Mouse (Mus musculus): ENCODE measurements around the gene Fndc10. TPM values are rescaled to one million over a fixed set of nuclear protein-coding genes. Genes with fewer than 3 reads are reported as not detected.
A peak's percentile ranks its signal among the peaks of the same experiment; 100 is the strongest.
"Not testable (repeated sequence)": the region's sequence is repeated elsewhere in the genome, so short reads cannot be mapped to it uniquely, and the experiment has no call there.

The Fndc10 gene
- 0.78 and 1.7 TPM in 2 replicates for polyA plus RNA-seq (2016; fragmentation: Nextera tagmentation; extraction: Ambion mirVana)

GRCm38 (mm10) chr4:155694111-155694481 is at the start of gene Fndc10:
Fndc10 (plus strand) TSS chr4:155694342.
- Histone ChIP-seq H3K36me3 (no peaks in the 10 kb centered on the region), H3K9me3 (no peaks in the 10 kb centered on the region), H3K27me3 (ENCODE audit: insufficient read depth, poor library complexity, severe bottlenecking) (peaks cover 53% of the 10 kb centered on the region), H3K27ac (peak within 1 kb of the TSS; percentile 86), H3K4me3 (peak within 1 kb of the TSS; percentile 79), H3K4me1 (peaks cover 27% of the 10 kb centered on the region)
- 2% methylated on average over 47 of the region's 47 CpGs for WGBS
- no peak for DNase-seq (ENCODE audit: low spot score)

DNA sequence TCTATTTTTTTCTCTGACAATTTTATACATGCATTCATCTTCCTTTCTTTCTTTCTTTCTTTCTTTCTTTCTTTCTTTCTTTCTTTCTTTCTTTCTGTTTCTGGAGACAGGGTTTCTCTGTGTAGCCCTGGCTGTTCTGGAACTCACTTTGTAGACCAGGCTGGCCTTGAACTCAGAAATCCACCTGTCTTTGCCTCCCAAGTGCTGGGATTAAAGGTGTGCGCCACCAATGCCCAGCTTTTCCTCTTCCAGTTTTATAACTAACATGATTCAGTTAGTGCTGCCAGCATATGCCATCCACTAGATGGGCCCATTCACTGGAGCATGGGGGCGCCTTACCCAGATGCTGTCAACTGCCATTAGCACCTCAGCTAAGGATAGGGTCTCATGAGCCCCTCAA is 48.8 kb upstream of the Fndc10 start, which contains the start of gene Gm10563:
TSS of gene Gm10563 (minus strand) at position 101 of the 400 bp plus-strand sequence.
- WGBS = 93% methylated on average over 2 of the region's 2 CpGs
- H3K36me3 ChIP-seq = peaks cover 89% of the 10 kb centered on the region
- DNase-seq (ENCODE audit: low spot score); H3K4me3 ChIP-seq; H3K27me3 ChIP-seq (ENCODE audit: insufficient read depth, poor library complexity, severe bottlenecking); H3K9me3 ChIP-seq; H3K4me1 ChIP-seq; H3K27ac ChIP-seq: not testable (repeated sequence)

DNA sequence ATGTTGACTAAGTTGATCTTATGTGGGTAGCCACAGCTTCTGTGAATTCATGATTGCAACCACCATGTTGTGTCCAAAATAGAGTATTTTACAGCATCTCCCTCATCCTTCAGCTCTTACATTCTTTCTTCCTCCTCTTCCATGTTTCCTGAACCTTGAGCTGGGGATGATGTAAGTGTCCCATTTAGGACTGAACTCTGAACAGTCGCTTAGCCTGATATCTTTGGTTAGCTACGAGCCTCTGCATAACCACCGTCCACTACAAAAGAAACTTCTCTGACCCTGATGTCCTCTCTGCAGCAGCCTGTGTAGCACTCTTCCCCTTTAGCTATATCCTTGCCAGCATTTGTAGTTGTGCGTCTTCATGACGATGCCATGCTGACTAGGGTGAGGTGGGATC is 48.4 kb upstream of the Fndc10 start:
- no peak overlapping the region for H3K4me3 ChIP-seq
- H3K4me1 ChIP-seq = peaks cover 2% of the 10 kb centered on the region
- 89% methylated on average over 5 of the region's 5 CpGs for WGBS
- 0 out of 2 replicates have a peak, but pooled peaks cover 2% of the 10 kb centered on the region for H3K27me3 ChIP-seq (ENCODE audit: insufficient read depth, poor library complexity, severe bottlenecking)
- no peak overlapping the region for H3K27ac ChIP-seq
- H3K9me3 ChIP-seq = no peaks in the 10 kb centered on the region
- peaks cover 89% of the 10 kb centered on the region for H3K36me3 ChIP-seq
- no peak for DNase-seq (ENCODE audit: low spot score)

GRCm38 (mm10) chr4:155649355-155649754 is 44.8 kb upstream of the Fndc10 start:
- Histone ChIP-seq H3K9me3 (no peaks in the 10 kb centered on the region), H3K36me3 (peaks cover 64% of the 10 kb centered on the region), H3K27ac (no peak overlapping the region), H3K4me3 (no peak overlapping the region), H3K4me1 (peaks cover 39% of the 10 kb centered on the region), H3K27me3 (ENCODE audit: insufficient read depth, poor library complexity, severe bottlenecking) (peaks cover 32% of the 10 kb centered on the region)
- 91% methylated on average over 11 of the region's 11 CpGs for WGBS
- no peak for DNase-seq (ENCODE audit: low spot score)

DNA sequence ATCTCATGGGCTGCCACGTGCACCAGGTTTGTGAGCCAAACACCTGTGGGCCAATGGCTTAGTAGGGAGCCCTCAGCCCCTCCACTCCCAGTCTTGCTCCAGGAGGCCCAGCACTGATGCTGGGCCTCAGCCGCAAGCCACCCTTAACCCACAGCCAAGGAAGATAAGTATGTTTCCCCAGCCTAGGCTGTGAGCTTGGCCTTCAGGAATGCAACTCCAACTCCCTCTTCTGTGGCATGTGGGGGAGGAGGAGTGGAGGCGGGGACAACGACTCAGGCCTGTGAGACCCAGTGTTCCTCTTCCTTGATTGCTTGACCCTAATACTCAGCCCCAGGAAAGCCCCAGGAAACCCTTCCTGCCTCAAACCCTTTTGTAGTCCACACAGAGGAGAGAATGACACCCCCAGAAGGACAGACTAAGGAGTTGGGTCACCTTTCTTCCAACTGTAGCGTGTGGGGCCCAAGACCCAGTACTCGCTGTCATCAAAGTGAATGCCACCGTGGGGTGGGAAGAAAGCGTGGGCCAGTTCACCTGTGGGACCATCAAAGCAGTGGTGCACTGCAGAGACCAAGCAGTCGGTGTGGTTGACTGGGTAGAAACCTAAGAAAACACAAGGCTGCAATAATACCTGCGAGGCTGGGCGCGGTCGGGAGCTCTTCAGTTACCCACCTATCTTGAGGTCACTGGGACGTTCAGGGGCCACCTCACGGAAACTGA is 42.4 kb upstream of the Fndc10 start:
- peak; percentile 92 for DNase-seq (ENCODE audit: low spot score)
- 48% methylated on average over 15 of the region's 15 CpGs for WGBS

DNA sequence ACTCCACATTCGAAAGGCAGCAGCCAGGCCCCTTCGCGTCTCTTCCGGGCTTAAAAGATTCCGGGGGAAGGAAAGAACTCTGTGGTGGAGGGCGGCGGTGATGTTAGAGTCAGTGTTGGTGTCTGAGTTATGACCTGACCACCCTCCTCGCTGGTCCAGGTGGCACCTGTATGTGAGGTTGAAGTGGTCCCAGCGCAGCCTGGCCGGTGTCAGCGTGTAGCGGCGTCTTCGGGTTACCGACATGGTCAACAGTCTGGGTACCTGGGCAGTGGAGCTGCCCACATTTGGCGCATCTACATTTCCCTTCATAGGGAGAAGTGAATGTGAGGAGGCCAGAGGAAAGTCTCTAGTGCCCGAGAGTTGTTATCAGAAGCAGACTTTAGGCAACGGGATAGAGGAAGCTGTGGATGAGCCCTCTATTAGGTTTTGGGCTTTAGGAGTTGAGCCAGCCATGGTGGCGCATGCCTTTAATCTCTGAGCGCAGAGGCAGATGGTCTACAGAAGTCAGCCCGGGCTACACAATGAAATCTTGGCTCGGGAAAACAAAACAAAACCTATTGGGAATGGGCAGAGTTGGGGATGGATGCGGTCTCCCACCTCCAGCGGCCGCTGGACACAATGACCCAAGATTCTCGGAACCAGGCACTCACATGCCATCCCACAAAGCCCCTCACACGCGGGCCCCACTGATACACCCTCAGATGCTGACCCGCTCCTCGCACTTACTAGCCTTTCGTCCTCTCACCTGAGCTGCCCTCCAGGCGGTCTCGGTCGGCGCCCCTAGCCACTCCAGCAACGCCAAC is 41.7 kb upstream of the Fndc10 start:
- Histone ChIP-seq H3K36me3 (peaks cover 60% of the 10 kb centered on the region), H3K9me3 (no peaks in the 10 kb centered on the region), H3K27me3 (ENCODE audit: insufficient read depth, poor library complexity, severe bottlenecking) (peaks cover 63% of the 10 kb centered on the region), H3K4me3 (peak overlapping the region; percentile 72), H3K27ac (peak overlapping the region; percentile 89), H3K4me1 (peaks cover 51% of the 10 kb centered on the region)
- 23% methylated on average over 36 of the region's 36 CpGs for WGBS
- no peak for DNase-seq (ENCODE audit: low spot score)

More for the DNA sequence above, 42.4 kb upstream of the Fndc10 start:
- H3K9me3 ChIP-seq = no peaks in the 10 kb centered on the region
- H3K4me1 ChIP-seq = peaks cover 51% of the 10 kb centered on the region
- H3K27ac ChIP-seq = peak overlapping the region; percentile 89
- peak overlapping the region; percentile 72 for H3K4me3 ChIP-seq
- peaks cover 59% of the 10 kb centered on the region for H3K36me3 ChIP-seq
- H3K27me3 ChIP-seq (ENCODE audit: insufficient read depth, poor library complexity, severe bottlenecking) = peaks cover 56% of the 10 kb centered on the region

- Histone ChIP-seq H3K4me3 (peak within 1 kb of the TSS; percentile 72), H3K27ac (peak within 1 kb of the TSS; percentile 89), H3K9me3 (no peaks in the 10 kb centered on the region), H3K4me1 (peaks cover 54% of the 10 kb centered on the region), H3K36me3 (peaks cover 59% of the 10 kb centered on the region), H3K27me3 (ENCODE audit: insufficient read depth, poor library complexity, severe bottlenecking) (peaks cover 65% of the 10 kb centered on the region)
- DNase-seq (ENCODE audit: low spot score) = peak; percentile 83
- WGBS = under 1% methylated on average over 33 of the region's 33 CpGs
Measured at GRCm38 (mm10) chr4:155653086-155653450, 41.1 kb upstream of the Fndc10 start, which contains the start of gene Mmp23. Mmp23 (minus strand) TSS chr4:155653384.

- Histone ChIP-seq H3K36me3 (peaks cover 56% of the 10 kb centered on the region), H3K4me1 (peaks cover 54% of the 10 kb centered on the region), H3K27ac (peak overlapping the region; percentile 89), H3K9me3 (no peaks in the 10 kb centered on the region), H3K4me3 (peak overlapping the region; percentile 72), H3K27me3 (ENCODE audit: insufficient read depth, poor library complexity, severe bottlenecking) (peaks cover 65% of the 10 kb centered on the region)
- no peak for DNase-seq (ENCODE audit: low spot score)
- 1% methylated on average over 31 of the region's 31 CpGs for WGBS
Measured at GRCm38 (mm10) chr4:155653451-155654182, 40.5 kb upstream of the Fndc10 start.

- H3K4me3 ChIP-seq = peak overlapping the region; percentile 72
- H3K9me3 ChIP-seq = no peaks in the 10 kb centered on the region
- no peak for DNase-seq (ENCODE audit: low spot score)
- H3K27ac ChIP-seq = peak overlapping the region; percentile 89
- peaks cover 57% of the 10 kb centered on the region for H3K4me1 ChIP-seq
- WGBS = 2% methylated on average over 6 of the region's 6 CpGs
- H3K27me3 ChIP-seq (ENCODE audit: insufficient read depth, poor library complexity, severe bottlenecking) = peaks cover 68% of the 10 kb centered on the region
- H3K36me3 ChIP-seq = peaks cover 54% of the 10 kb centered on the region
Measured at GRCm38 (mm10) chr4:155654183-155654455, 40.0 kb upstream of the Fndc10 start.

DNA sequence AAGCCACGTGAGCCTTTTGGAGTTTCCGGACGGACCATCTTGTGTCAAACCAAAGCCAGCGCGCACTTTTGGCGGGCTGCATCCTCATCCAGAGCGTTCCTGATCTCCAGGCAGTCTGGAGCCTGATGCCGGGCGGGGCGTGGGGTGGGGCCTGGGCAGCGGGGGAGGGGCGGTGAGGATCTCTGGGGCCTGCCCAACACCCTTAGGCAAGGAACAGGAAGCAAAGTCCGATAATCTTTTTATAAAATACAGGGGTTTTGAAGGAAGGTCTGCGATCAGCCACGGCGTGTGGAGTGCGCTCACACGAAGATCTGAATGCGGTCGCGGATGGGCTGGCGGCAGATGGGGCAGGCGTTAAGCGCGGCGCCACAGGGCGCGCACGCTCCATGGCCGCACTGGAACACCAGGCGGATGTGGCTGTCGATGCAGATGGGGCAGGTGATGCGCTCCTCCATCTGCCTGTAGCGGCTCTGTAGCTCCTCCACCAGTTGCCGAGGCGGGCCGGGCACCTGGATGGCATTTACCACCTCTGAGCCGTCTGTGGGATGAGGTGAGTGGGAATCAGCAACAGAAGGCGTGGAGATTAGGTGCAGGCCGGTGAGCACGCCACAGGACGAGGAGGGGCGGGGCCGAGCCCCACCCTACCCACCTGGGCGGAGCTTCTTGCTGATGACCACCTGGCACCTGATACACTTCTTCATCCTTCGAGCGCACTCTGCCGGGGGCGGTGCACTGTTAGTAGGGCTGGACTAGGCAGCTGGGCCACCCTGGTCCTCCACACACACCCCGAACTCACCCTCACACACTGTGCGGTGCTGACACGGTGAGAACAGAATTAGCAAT is 39.5 kb upstream of the Fndc10 start:
- peaks cover 52% of the 10 kb centered on the region for H3K36me3 ChIP-seq
- DNase-seq (ENCODE audit: low spot score) = peak; percentile 86
- H3K27ac ChIP-seq = peak overlapping the region; percentile 89
- H3K9me3 ChIP-seq = no peaks in the 10 kb centered on the region
- peaks cover 62% of the 10 kb centered on the region for H3K4me1 ChIP-seq
- under 1% methylated on average over 52 of the region's 52 CpGs for WGBS
- peaks cover 68% of the 10 kb centered on the region for H3K27me3 ChIP-seq (ENCODE audit: insufficient read depth, poor library complexity, severe bottlenecking)
- peak overlapping the region; percentile 72 for H3K4me3 ChIP-seq

DNA sequence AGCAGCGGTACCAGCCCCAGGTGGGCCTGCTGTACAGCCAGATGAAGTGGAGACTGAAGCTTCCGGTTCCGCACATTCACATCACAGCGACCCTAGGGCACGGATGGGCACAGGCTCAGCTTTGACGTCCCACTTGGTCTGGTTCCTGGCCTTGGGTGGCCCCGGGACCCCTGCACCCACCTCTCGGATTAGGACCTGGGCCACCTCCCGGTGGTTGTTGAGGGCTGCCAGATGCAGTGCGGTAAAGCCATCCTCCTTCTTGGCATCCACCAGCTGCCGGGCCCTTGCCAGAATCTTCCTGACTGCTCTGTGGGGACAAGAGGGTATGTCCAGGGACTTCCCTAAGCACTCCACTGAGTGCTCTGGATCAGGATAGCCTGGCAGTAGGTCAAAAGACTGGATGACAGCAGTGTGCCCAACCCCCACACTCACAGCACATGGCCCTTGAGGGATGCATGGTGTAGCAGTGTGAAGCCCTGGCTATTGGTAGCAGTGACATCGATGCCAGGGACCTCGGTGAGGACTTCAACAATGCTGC is 37.9 kb upstream of the Fndc10 start:
- Histone ChIP-seq H3K4me3 (no peak overlapping the region), H3K9me3 (no peaks in the 10 kb centered on the region), H3K4me1 (peaks cover 64% of the 10 kb centered on the region), H3K27ac (no peak overlapping the region), H3K27me3 (ENCODE audit: insufficient read depth, poor library complexity, severe bottlenecking) (peaks cover 65% of the 10 kb centered on the region), H3K36me3 (peaks cover 44% of the 10 kb centered on the region)
- WGBS = 92% methylated on average over 13 of the region's 13 CpGs
- DNase-seq (ENCODE audit: low spot score) = no peak

GRCm38 (mm10) chr4:155658961-155659360 is 35.2 kb upstream of the Fndc10 start:
- H3K9me3 ChIP-seq = no peaks in the 10 kb centered on the region
- H3K27me3 ChIP-seq (ENCODE audit: insufficient read depth, poor library complexity, severe bottlenecking) = peaks cover 40% of the 10 kb centered on the region
- DNase-seq (ENCODE audit: low spot score) = peak; percentile 72
- peaks cover 37% of the 10 kb centered on the region for H3K4me1 ChIP-seq
- peaks cover 39% of the 10 kb centered on the region for H3K36me3 ChIP-seq
- H3K4me3 ChIP-seq = 0 out of 2 replicates have a peak overlapping the region, but pooled peaks have one; percentile 0
- no peak overlapping the region for H3K27ac ChIP-seq
- WGBS = 95% methylated on average over 10 of the region's 10 CpGs
